Mouse (Mus musculus) activated CD4-positive, CD25-positive, alpha-beta regulatory T cell, adult 4 months (primary cell): Measurements from ENCODE around the gene Tpt1. TPM values are rescaled to one million over a fixed set of nuclear protein-coding genes. Genes with fewer than 3 reads are reported as not detected.
"Not testable (repeated sequence)": the region's sequence is repeated elsewhere in the genome, so short reads cannot be mapped to it uniquely, and the experiment has no call there.

Experiments
- ATAC-seq: one replicate; pipeline ENCODE4 v1.8.0; 2017
- polyA plus RNA-seq, 2 experiments: library from polyadenylated mRNA; unstranded; fragments of 100-300 nt; shearing (Covaris generic); gene quantifications; one replicate each; pipeline ENCODE4 v1.2.1; 2017

The Tpt1 gene
- polyA plus RNA-seq, 2 experiments from 2014 or later = 1,760 to 1,971 TPM

DNA sequence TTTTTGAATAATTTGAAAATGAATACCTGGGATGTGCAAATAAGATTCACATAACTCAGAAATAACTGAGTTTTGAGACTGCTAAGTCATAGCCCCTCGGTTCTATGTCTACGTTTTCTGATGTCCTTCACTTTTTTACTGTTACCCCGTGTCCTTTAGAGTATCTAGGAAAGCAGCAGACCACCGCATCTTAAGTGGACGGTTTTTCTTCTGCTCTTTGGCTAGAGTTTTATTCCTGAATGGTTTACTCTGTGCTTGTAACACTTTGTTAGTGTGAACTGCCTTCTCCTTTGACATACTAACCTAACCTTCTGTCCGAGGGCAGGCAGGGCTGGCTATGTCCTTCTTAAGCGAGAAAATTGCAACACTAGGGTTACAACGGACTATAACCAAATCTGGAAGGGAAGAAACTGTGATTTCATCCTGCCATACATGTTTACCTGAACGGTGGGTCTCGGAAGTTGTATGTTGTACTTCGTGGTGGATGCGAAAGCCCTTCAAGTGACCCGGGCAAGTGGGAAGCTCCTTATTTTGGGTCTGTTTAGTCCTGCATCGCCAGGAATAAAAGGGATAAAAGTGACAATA is 690 bp upstream of the Tpt1 start:
- ATAC-seq = no peak

GRCm38 (mm10) chr14:75845698-75846115 is 814 bp downstream of the Tpt1 start:
- ATAC-seq = peak; percentile 49

DNA sequence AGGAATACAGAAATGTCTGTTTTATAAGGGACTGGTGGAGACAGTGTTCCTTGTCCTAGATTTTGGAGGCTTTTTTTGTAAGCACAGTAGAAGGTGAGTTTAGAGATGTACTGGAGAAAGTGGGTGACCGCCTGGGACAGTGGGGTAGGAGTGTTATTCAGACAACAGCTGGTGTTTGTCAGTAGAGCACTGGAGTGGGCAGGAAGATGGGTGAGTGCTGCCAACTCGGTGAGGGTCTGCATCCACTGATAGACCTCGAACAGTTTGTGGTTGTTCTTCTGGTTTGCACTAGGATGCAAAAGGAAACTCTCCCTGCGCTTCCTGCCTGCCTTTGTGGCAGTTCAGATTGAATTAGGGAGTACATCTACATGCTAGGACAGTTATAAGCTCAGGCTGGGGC is 2.8 kb downstream of the Tpt1 start:
- ATAC-seq = no peak

GRCm38 (mm10) chr14:75848482-75848881 is 3.6 kb downstream of the Tpt1 start:
- ATAC-seq = no peak

GRCm38 (mm10) chr14:75849236-75849635 is 4.3 kb downstream of the Tpt1 start:
- no peak for ATAC-seq

DNA sequence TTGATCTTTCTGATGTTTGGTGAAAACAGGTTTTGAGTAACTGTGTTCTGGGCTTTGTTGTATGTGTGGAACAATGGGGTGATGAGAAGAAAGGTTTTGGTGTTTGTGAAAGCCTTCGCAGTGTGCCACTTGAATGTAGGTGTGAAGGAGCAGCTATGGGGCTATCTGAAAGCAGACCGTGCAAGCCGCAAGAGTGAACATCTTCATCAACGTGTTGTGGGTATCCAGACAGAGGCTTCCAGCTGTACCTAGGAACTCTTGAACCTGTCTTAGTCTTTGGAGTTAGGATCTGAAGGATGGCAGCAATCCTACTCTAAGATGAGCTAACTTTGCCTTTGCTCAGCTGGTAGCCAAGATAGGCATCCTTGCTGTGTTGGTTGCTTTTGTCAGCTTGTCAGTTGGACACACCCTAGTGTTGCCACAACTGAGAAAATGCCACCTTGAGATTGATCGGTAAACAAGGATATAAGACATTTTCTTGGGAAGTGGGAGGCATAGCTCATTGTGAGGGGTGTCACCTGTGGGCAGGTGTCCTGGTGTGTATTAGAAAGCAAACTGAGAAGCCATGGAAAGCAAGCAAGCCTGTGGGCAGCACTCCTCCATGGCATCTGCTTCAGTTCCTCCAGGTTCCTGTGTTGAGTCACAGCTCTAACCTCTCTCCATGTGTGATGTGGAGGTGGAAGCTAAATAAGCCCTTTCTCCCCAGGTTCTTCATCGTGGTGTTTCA is 5.1 kb downstream of the Tpt1 start:
- no peak for ATAC-seq

DNA sequence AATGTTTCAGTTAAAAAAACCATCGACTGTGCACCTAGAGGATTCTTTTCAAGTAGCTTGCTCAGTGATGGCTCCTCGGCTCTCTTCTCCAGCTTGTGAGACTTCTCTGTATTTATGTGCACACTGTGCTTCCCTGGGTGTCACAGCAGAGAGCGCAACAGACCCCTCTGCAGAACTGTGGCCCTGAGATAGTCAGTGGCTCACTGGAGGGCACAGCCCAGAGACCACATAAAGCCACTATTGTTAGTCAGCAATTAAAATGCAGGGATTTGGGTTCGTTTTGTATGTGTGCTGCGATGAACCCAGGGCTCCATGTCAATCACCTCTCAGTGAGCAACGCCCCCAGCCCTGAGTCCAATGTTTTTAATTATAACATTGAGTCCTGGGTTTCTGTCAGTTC is 5.9 kb downstream of the Tpt1 start:
- no peak for ATAC-seq

GRCm38 (mm10) chr14:75852016-75852415 is 7.1 kb downstream of the Tpt1 start:
- no peak for ATAC-seq

DNA sequence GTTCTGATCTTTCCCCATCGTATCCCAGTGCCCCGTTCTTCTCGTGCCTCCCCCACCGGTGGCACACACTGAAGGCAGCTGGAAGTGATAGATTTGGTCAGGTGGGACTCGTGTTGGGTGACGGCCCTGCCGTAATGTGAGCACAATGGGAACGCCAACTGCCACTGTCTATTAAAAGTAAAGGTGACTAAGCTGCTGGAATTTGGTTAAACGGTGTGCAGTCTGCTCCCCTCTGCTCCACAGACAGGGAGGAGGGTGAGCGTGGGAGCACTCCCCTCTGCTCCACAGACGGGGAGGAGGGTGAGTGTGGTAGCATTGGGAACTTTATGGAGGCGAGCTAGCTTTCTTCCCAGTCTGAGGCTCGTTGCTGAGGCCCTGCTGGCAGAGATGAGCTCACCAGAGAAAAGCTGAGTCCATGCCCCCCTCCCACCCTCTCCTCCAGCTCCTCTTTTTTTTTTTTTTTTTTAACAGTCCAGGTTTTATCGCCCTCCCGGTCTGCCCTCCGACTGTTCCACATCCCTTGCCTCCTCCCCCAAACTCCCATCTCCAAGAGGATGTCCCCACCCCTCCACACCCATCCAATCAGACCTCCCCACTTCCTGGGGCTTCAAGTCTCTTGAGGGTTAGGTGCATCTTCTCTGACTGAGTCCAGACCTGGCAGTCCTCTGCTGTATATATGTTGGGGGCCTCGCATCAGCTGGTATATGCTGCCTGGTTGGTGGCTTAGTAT is 10.5 kb downstream of the Tpt1 start:
- ATAC-seq = no peak

GRCm38 (mm10) chr14:75858181-75858580 is 13.3 kb downstream of the Tpt1 start:
- no peak for ATAC-seq

GRCm38 (mm10) chr14:75859619-75860018 is 14.7 kb downstream of the Tpt1 start:
- ATAC-seq = no peak

GRCm38 (mm10) chr14:75862701-75863100 is 17.8 kb downstream of the Tpt1 start:
- no peak for ATAC-seq

GRCm38 (mm10) chr14:75863549-75864409 is 18.9 kb downstream of the Tpt1 start:
- ATAC-seq = no peak

DNA sequence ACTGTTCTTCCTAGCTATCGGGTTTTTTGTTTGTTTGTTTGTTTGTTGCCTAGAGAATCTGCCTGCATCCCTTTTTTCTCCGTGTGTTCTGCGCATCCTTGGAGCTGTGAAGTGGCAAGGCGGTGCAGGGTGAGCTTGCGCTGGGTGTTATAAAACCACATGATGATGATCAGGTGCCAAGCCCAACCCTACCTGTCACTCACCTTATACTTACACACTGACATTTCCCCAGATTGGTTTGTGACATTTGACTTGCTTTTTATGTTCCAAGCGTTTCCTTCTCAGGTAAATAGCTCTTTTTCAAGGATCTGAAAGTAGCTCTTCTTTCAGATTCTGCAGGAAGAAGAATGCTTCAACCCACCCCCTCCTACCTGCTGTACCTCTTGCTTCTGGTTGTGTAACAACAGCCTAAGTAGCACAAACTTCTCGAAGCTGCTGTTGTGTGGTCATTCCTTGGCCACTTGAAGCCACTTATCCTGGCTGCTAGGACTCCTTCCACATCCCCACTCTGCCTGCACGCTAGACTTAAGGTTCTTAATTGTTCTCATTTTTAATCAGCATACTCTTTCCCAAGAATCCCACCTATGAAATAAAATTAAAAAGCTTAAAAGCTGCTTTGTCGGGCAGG is 21.9 kb downstream of the Tpt1 start:
- no peak for ATAC-seq

DNA sequence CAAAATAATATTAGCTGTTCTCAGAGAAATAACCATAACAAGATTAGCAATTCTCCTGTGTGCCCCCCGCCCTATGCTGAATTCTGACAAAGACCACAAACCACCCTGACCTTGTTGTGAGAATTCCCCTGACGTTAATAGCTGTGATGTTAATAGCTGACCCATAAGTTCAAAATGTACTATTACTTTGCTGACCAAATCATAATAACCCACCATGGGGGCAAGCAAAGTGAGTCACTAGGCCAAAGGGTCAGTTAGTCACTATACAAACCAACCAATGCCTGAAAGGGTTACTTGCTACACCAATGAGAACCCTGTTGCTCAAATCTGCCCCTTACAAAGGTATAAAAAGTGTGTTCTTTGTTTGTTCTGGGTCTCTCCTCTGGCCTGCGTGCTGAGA is 23.1 kb downstream of the Tpt1 start:
- not testable (repeated sequence) for ATAC-seq

GRCm38 (mm10) chr14:75869769-75870363 is 25.0 kb downstream of the Tpt1 start:
- ATAC-seq = no peak

GRCm38 (mm10) chr14:75870631-75871030 is 25.7 kb downstream of the Tpt1 start:
- no peak for ATAC-seq

- no peak for ATAC-seq
Measured at GRCm38 (mm10) chr14:75871111-75871510, 26.2 kb downstream of the Tpt1 start.

- ATAC-seq = no peak
Measured at GRCm38 (mm10) chr14:75871750-75872149, 26.9 kb downstream of the Tpt1 start.

DNA sequence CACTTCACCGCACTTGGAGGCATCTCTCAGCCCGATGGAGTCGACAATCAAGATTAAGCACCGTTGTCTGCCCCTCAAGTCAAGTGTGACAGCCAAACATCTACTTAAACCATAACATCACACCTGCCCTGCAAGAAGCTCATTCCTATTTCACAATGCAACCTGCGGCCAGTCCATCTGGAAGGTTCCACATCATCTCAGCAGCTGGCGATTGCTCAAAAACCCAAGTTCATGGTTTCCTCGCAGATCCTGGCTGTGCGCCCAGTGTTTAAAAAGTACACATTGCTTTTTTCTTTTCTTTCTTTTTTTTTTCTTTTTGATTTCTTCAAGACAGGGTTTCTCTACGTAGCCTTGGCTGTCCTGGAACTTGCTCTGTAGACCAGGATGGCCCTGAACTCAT is 28.7 kb downstream of the Tpt1 start:
- no peak for ATAC-seq

GRCm38 (mm10) chr14:75876320-75877043 is 31.6 kb downstream of the Tpt1 start:
- peak; percentile 81 for ATAC-seq
